Mouse (Mus musculus): ENCODE measurements at regions not wholly inside any gene's neighbourhood (a gene's known extent, or its start where the extent isn't known, plus 50 kb on each side); places are given as distances from the start of the nearest gene placed in this dataset.

DNA sequence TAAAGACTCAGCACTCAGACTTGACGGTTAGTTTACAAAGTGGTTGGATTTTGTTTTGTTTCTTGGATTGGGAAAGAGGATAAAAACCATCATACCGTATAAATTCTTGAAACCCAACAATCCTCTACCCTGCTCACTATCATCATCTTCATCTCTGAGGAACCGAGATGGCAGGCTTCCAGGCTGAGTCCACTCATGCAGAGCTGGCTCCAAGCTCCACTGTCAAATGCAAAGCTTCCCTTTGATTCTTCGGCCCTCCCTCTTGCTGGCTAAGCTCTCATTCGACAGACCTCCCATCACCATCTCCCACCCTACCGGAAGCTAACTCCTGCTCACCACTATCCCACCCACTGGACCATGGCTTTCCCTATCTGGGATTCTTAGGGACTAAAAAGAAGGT is 184.6 kb upstream of the Hnrnpa3 start:
- no peak for TF ChIP-seq USF1 (IDR thresholded peaks at IDR 0.05; ENCODE audit: low read depth)
- TF ChIP-seq MYOG (IDR thresholded peaks at IDR 0.05; ENCODE audit: control insufficient read depth, extremely low read depth, insufficient read length), result no peak
- TF ChIP-seq MAX (IDR thresholded peaks at IDR 0.05), result no peak
- TF ChIP-seq CTCF (IDR thresholded peaks at IDR 0.05; ENCODE audit: control insufficient read depth, insufficient read depth, insufficient read length), result no peak
- TF ChIP-seq CEBPB (IDR thresholded peaks at IDR 0.05; ENCODE audit: low read depth), result no peak
- no peak for TF ChIP-seq MYOD1 (IDR thresholded peaks at IDR 0.05; ENCODE audit: control insufficient read depth, insufficient read length, low read depth)
- no peak for TF ChIP-seq FOSL1 (IDR thresholded peaks at IDR 0.05; ENCODE audit: insufficient read depth, low read length, poor library complexity, severe bottlenecking)
- Histone ChIP-seq H3ac (ENCODE audit: control insufficient read depth, insufficient read length, low read depth) (no peak overlapping the region), H3K36me3 (ENCODE audit: control insufficient read depth, insufficient read depth) (no peaks in the 10 kb centered on the region), H3K79me3 (ENCODE audit: low read depth) (no peaks in the 10 kb centered on the region), H3K79me2 (ENCODE audit: control insufficient read depth, insufficient read depth) (no peaks in the 10 kb centered on the region), H3K27me3 (ENCODE audit: control insufficient read depth, insufficient read depth, insufficient read length) (peaks cover 17% of the 10 kb centered on the region), H3K4me3 (ENCODE audit: insufficient read depth, poor library complexity, severe bottlenecking) (no peak overlapping the region)

DNA sequence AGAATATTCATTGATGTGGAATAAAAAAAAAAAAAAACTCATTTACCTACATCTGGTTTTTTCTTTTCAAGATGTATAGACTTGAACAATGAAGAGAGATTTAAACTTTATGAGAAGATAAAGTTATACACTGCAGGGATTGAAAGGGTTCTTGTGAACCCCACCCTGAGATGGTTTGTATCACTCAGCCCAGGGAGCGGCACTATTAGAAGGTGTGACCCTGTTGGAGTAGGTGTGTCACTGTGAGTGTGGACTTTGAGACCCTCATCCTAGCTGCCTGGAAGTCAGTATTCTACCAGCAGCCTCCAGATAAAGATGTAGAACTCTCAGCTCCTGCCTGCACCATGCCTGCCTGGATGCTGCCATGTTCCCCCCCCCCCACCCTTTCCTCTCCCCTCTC is 182.7 kb upstream of the Hnrnpa3 start:
- no peak overlapping the region for H3K4me3 ChIP-seq (ENCODE audit: insufficient read depth, poor library complexity, severe bottlenecking)
- no peak overlapping the region for H3ac ChIP-seq (ENCODE audit: control insufficient read depth, insufficient read length, low read depth)
- H3K79me2 ChIP-seq (ENCODE audit: control insufficient read depth, insufficient read depth), result no peaks in the 10 kb centered on the region
- TF ChIP-seq CTCF (IDR thresholded peaks at IDR 0.05; ENCODE audit: control insufficient read depth, insufficient read depth, insufficient read length) (no peak), MYOG (IDR thresholded peaks at IDR 0.05; ENCODE audit: control insufficient read depth, extremely low read depth, insufficient read length) (no peak), MAX (IDR thresholded peaks at IDR 0.05) (no peak), FOSL1 (IDR thresholded peaks at IDR 0.05; ENCODE audit: insufficient read depth, low read length, poor library complexity, severe bottlenecking) (no peak), USF1 (IDR thresholded peaks at IDR 0.05; ENCODE audit: low read depth) (no peak), CEBPB (IDR thresholded peaks at IDR 0.05; ENCODE audit: low read depth) (no peak), MYOD1 (IDR thresholded peaks at IDR 0.05; ENCODE audit: control insufficient read depth, insufficient read length, low read depth) (no peak)
- no peaks in the 10 kb centered on the region for H3K36me3 ChIP-seq (ENCODE audit: control insufficient read depth, insufficient read depth)
- H3K27me3 ChIP-seq (ENCODE audit: control insufficient read depth, insufficient read depth, insufficient read length), result peaks cover 7% of the 10 kb centered on the region
- no peaks in the 10 kb centered on the region for H3K79me3 ChIP-seq (ENCODE audit: low read depth)

DNA sequence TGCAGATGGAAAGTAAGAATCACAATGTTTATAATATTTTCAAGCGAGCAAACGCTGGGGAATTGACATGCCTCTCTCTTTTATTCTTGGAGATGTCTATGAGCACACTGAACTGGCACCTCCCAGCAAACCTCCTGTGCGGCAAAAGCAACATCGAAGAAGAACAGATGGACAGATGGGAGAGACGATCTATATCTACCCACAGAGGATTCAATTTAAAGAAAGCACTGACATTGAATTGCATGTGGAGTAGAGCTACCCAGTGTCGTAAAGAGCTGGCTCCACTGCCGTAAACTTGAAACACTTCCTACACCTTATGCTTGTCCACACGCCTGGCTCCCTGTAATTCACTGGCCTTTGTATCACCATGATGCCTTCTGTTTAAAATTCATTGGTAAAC is 182.0 kb upstream of the Hnrnpa3 start:
- Histone ChIP-seq H3K27me3 (ENCODE audit: control insufficient read depth, insufficient read depth, insufficient read length) (peaks cover 5% of the 10 kb centered on the region), H3K36me3 (ENCODE audit: control insufficient read depth, insufficient read depth) (no peaks in the 10 kb centered on the region)
- TF ChIP-seq MYOD1 (IDR thresholded peaks at IDR 0.05; ENCODE audit: control insufficient read depth, insufficient read length, low read depth) (no peak), CEBPB (IDR thresholded peaks at IDR 0.05; ENCODE audit: low read depth) (no peak), USF1 (IDR thresholded peaks at IDR 0.05; ENCODE audit: low read depth) (no peak), CTCF (IDR thresholded peaks at IDR 0.05; ENCODE audit: control insufficient read depth, insufficient read depth, insufficient read length) (no peak), MAX (IDR thresholded peaks at IDR 0.05) (no peak)

DNA sequence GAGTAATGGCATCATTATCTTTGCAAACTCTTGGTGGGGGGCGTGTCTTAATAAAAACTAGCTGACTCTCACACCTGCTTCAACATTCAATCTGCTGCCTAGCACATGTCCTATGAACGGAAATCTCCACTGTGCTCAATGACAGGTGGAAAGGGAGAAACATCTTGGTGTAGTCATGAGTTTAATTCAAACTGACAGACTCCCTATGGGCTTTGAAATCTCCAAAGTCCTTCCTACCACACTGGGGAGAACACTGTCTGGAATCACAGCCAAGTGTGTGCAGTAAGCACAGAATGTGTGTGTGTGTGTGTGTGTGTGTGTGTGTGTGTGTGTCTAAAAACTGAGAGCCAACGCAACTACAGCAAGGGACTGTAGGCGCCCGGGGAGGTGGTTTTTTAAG is 179.5 kb upstream of the Hnrnpa3 start:
- H3K36me3 ChIP-seq (ENCODE audit: control insufficient read depth, insufficient read depth), result no peaks in the 10 kb centered on the region
- no peaks in the 10 kb centered on the region for H3K79me2 ChIP-seq (ENCODE audit: control insufficient read depth, insufficient read depth)
- H3ac ChIP-seq (ENCODE audit: control insufficient read depth, insufficient read length, low read depth), result no peak overlapping the region
- no peaks in the 10 kb centered on the region for H3K79me3 ChIP-seq (ENCODE audit: low read depth)
- H3K27me3 ChIP-seq (ENCODE audit: control insufficient read depth, insufficient read depth, insufficient read length), result peaks cover 14% of the 10 kb centered on the region
- TF ChIP-seq CEBPB (IDR thresholded peaks at IDR 0.05; ENCODE audit: low read depth), result no peak
- no peak for TF ChIP-seq USF1 (IDR thresholded peaks at IDR 0.05; ENCODE audit: low read depth)
- TF ChIP-seq CTCF (IDR thresholded peaks at IDR 0.05; ENCODE audit: control insufficient read depth, insufficient read depth, insufficient read length), result no peak
- TF ChIP-seq FOSL1 (IDR thresholded peaks at IDR 0.05; ENCODE audit: insufficient read depth, low read length, poor library complexity, severe bottlenecking), result no peak
- no peak for TF ChIP-seq MYOG (IDR thresholded peaks at IDR 0.05; ENCODE audit: control insufficient read depth, extremely low read depth, insufficient read length)
- no peak for TF ChIP-seq MYOD1 (IDR thresholded peaks at IDR 0.05; ENCODE audit: control insufficient read depth, insufficient read length, low read depth)
- no peak for TF ChIP-seq MAX (IDR thresholded peaks at IDR 0.05)
- H3K4me3 ChIP-seq (ENCODE audit: insufficient read depth, poor library complexity, severe bottlenecking), result no peak overlapping the region

More for the DNA sequence above, 182.0 kb upstream of the Hnrnpa3 start:
- no peaks in the 10 kb centered on the region for H3K79me3 ChIP-seq (ENCODE audit: low read depth)
- H3ac ChIP-seq (ENCODE audit: control insufficient read depth, insufficient read length, low read depth), result no peak overlapping the region
- no peaks in the 10 kb centered on the region for H3K79me2 ChIP-seq (ENCODE audit: control insufficient read depth, insufficient read depth)
- H3K4me3 ChIP-seq (ENCODE audit: insufficient read depth, poor library complexity, severe bottlenecking), result no peak overlapping the region

- H3K79me3 ChIP-seq (ENCODE audit: low read depth), result no peaks in the 10 kb centered on the region
- TF ChIP-seq MYOD1 (IDR thresholded peaks at IDR 0.05; ENCODE audit: control insufficient read depth, insufficient read length, low read depth) (no peak), FOSL1 (IDR thresholded peaks at IDR 0.05; ENCODE audit: insufficient read depth, low read length, poor library complexity, severe bottlenecking) (no peak), MAX (IDR thresholded peaks at IDR 0.05) (no peak), MYOG (IDR thresholded peaks at IDR 0.05; ENCODE audit: control insufficient read depth, extremely low read depth, insufficient read length) (no peak), CTCF (IDR thresholded peaks at IDR 0.05; ENCODE audit: control insufficient read depth, insufficient read depth, insufficient read length) (no peak), CEBPB (IDR thresholded peaks at IDR 0.05; ENCODE audit: low read depth) (no peak), USF1 (IDR thresholded peaks at IDR 0.05; ENCODE audit: low read depth) (no peak)
- no peak overlapping the region for H3ac ChIP-seq (ENCODE audit: control insufficient read depth, insufficient read length, low read depth)
- H3K36me3 ChIP-seq (ENCODE audit: control insufficient read depth, insufficient read depth), result no peaks in the 10 kb centered on the region
- no peaks in the 10 kb centered on the region for H3K79me2 ChIP-seq (ENCODE audit: control insufficient read depth, insufficient read depth)
- peaks cover 24% of the 10 kb centered on the region for H3K27me3 ChIP-seq (ENCODE audit: control insufficient read depth, insufficient read depth, insufficient read length)
- H3K4me3 ChIP-seq (ENCODE audit: insufficient read depth, poor library complexity, severe bottlenecking), result no peak overlapping the region
These were observed 177.2 kb upstream of the Hnrnpa3 start for GRCm38 (mm10) chr2:75481863-75482262.

- Histone ChIP-seq H3K27me3 (ENCODE audit: control insufficient read depth, insufficient read depth, insufficient read length) (peaks cover 24% of the 10 kb centered on the region), H3K79me3 (ENCODE audit: low read depth) (no peaks in the 10 kb centered on the region), H3K4me3 (ENCODE audit: insufficient read depth, poor library complexity, severe bottlenecking) (no peak overlapping the region), H3ac (ENCODE audit: control insufficient read depth, insufficient read length, low read depth) (no peak overlapping the region), H3K79me2 (ENCODE audit: control insufficient read depth, insufficient read depth) (no peaks in the 10 kb centered on the region), H3K36me3 (ENCODE audit: control insufficient read depth, insufficient read depth) (no peaks in the 10 kb centered on the region)
- TF ChIP-seq CEBPB (IDR thresholded peaks at IDR 0.05; ENCODE audit: low read depth), result no peak
- no peak for TF ChIP-seq MYOG (IDR thresholded peaks at IDR 0.05; ENCODE audit: control insufficient read depth, extremely low read depth, insufficient read length)
- no peak for TF ChIP-seq CTCF (IDR thresholded peaks at IDR 0.05; ENCODE audit: control insufficient read depth, insufficient read depth, insufficient read length)
- no peak for TF ChIP-seq FOSL1 (IDR thresholded peaks at IDR 0.05; ENCODE audit: insufficient read depth, low read length, poor library complexity, severe bottlenecking)
- TF ChIP-seq MYOD1 (IDR thresholded peaks at IDR 0.05; ENCODE audit: control insufficient read depth, insufficient read length, low read depth), result no peak
These were observed 176.6 kb upstream of the Hnrnpa3 start for GRCm38 (mm10) chr2:75482484-75482883.

Measured in C2C12 (cell line).